Mouse (Mus musculus) hindbrain, embryonic 16.5 days (tissue): ENCODE data around the gene Atf6b. TPM values are rescaled to one million over a fixed set of nuclear protein-coding genes. Genes with fewer than 3 reads are reported as not detected.
A peak's percentile ranks its signal among the peaks of the same experiment; 100 is the strongest.

Source experiments
- ATAC-seq: fragments of 200-750 bp; cut with Nextera tagmentation; 2 replicates; pipeline ENCODE4 v1.8.0; 2017; ENCODE audit warnings: moderate TSS enrichment, moderate library complexity
- H3K27ac ChIP-seq: fragments of 300-500 bp; sonication (generic); 2 replicates; pipeline ENCODE4 v1.5.1; 2014; ENCODE audit warnings: low read depth, mild to moderate bottlenecking, control low read depth, low read length, moderate library complexity
- H3K27me3 ChIP-seq: fragments of 300-500 bp; sonication (generic); replicated peaks from 2 replicates; pipeline ENCODE4 v1.6.1; 2014; ENCODE audit warnings: low read length; ENCODE audit not compliant: control insufficient read depth, insufficient read depth
- H3K36me3 ChIP-seq: fragments of 300-500 bp; sonication (generic); 2 replicates; pipeline ENCODE4 v1.6.1; 2014; ENCODE audit warnings: mild to moderate bottlenecking, low read length, moderate library complexity, mixed read lengths; ENCODE audit not compliant: control insufficient read depth, insufficient read depth
- H3K4me1 ChIP-seq: fragments of 300-500 bp; sonication (generic); 2 replicates; pipeline ENCODE4 v1.6.1; 2014; ENCODE audit warnings: low read depth, low read length; ENCODE audit not compliant: control insufficient read depth, insufficient read depth
- H3K4me2 ChIP-seq: fragments of 300-500 bp; sonication (generic); 2 replicates; pipeline ENCODE4 v1.6.1; 2014; ENCODE audit warnings: mild to moderate bottlenecking, low read length, control low read depth, moderate library complexity
- H3K4me3 ChIP-seq: fragments of 300-500 bp; sonication (generic); 2 replicates; pipeline ENCODE4 v1.5.1; 2014; ENCODE audit warnings: mild to moderate bottlenecking, low read length, control low read depth, moderate library complexity
- H3K9ac ChIP-seq: fragments of 300-500 bp; sonication (generic); 2 replicates; pipeline ENCODE4 v1.6.1; 2014; ENCODE audit warnings: low read depth, mild to moderate bottlenecking, control low read depth, low read length, moderate library complexity
- H3K9me3 ChIP-seq: fragments of 300-500 bp; sonication (generic); 2 replicates; pipeline ENCODE4 v1.6.1; 2014; ENCODE audit warnings: mild to moderate bottlenecking, low read length, moderate library complexity; ENCODE audit not compliant: control insufficient read depth
- WGBS: fragments of 180-500 bp; shearing (Covaris S2); extraction: QIAGEN DNeasy Blood & Tissue Kit; methylation state at CpG from one replicate; pipeline ENCODE4 v1.1.7; 2014; 5-methylcytosine and 5-hydroxymethylcytosine counted together
- polyA plus RNA-seq: library from polyadenylated mRNA; unstranded; fragments of >200 nt; fragmentation: Nextera tagmentation; extraction: Ambion mirVana; gene quantifications from 2 replicates; pipeline ENCODE4 v1.2.1, GENCODE M21; 2015

The Atf6b gene
- polyA plus RNA-seq, 1 experiment from 2014 or later = 110 TPM

- H3K36me3 ChIP-seq = peaks cover 3% of the 10 kb centered on the region; the same call in 1 of the 2 replicates
- H3K9me3 ChIP-seq = no peaks in the 10 kb centered on the region
- H3K27me3 ChIP-seq = peaks cover 10% of the 10 kb centered on the region
- no peak overlapping the region for H3K4me3 ChIP-seq
- ATAC-seq = no peak
- WGBS = 81% methylated on average over 3 of the region's 3 CpGs
- H3K9ac ChIP-seq = no peak overlapping the region
- H3K4me1 ChIP-seq = peaks cover 9% of the 10 kb centered on the region
- no peak overlapping the region for H3K27ac ChIP-seq
- no peak overlapping the region for H3K4me2 ChIP-seq
Measured at GRCm38 (mm10) chr17:34658591-34658990, 11.6 kb downstream of the Atf6b start.

GRCm38 (mm10) chr17:34659181-34659896, 12.4 kb downstream of the Atf6b start:
- H3K27ac ChIP-seq = no peak overlapping the region
- H3K36me3 ChIP-seq = 0 out of 2 replicates have a peak, but pooled peaks cover 3% of the 10 kb centered on the region
- H3K9ac ChIP-seq = no peak overlapping the region
- H3K27me3 ChIP-seq = peaks cover 10% of the 10 kb centered on the region
- ATAC-seq = no peak
- WGBS = 73% methylated on average over 12 of the region's 12 CpGs
- H3K9me3 ChIP-seq = no peaks in the 10 kb centered on the region
- no peak overlapping the region for H3K4me2 ChIP-seq
- H3K4me3 ChIP-seq = no peak overlapping the region
- peaks cover 9% of the 10 kb centered on the region for H3K4me1 ChIP-seq

DNA sequence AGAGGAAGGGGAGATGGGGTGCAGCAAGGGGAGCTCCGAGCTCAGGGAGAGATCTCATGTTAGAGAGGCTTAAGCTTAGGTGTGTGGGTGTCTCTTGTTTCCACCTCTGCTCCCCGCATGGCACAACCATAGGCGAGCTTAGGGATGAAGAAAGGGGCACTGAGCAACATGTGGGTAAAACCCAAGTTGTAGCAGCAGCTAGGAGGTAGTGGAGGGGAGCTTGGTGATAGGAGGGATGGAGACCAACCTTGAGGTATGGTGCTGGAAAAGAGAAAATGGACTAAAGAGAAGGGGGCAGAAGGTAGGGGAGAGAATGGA, 12.9 kb downstream of the Atf6b start:
- H3K27ac ChIP-seq = no peak overlapping the region
- ATAC-seq = no peak
- 61% methylated on average over 3 of the region's 3 CpGs for WGBS
- no peak overlapping the region for H3K4me2 ChIP-seq
- peaks cover 10% of the 10 kb centered on the region for H3K27me3 ChIP-seq
- no peak overlapping the region for H3K9ac ChIP-seq
- 0 out of 2 replicates have a peak, but pooled peaks cover 3% of the 10 kb centered on the region for H3K36me3 ChIP-seq
- H3K9me3 ChIP-seq = no peaks in the 10 kb centered on the region
- peaks cover 9% of the 10 kb centered on the region for H3K4me1 ChIP-seq
- H3K4me3 ChIP-seq = no peak overlapping the region

GRCm38 (mm10) chr17:34660259-34660820, 13.4 kb downstream of the Atf6b start:
- Histone ChIP-seq H3K4me1 (peaks cover 7% of the 10 kb centered on the region; the same call in 1 of the 2 replicates), H3K4me3 (no peak overlapping the region), H3K4me2 (no peak overlapping the region), H3K36me3 (no peaks in the 10 kb centered on the region), H3K27me3 (peaks cover 10% of the 10 kb centered on the region), H3K27ac (no peak overlapping the region), H3K9me3 (no peaks in the 10 kb centered on the region), H3K9ac (no peak overlapping the region)
- WGBS = 47% methylated on average over 10 of the region's 11 CpGs
- ATAC-seq = no peak

DNA sequence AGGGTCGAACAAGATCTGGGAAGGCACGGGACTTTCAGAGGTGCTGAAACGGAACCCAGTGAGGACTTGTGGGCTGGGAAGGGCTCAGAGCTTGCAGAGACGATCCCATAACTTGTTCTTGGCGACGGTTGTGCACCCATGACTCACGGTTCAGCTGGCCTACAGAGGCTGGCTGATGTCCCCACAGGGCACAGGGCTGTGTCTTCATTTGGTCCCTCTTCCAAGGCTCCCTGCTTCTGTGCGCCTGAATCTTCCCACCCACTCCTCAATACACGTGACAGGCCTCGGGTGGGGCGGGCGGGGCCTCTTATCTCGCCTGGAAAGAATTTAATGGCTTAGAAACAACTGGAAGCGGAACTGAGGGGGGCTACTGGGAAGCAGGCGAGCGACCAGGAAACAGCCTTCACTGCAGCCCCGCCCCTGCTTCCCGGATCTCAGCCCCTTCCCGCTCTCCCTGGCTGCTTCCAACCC, 14.2 kb downstream of the Atf6b start:
- H3K4me1 ChIP-seq = peaks cover 4% of the 10 kb centered on the region; the same call in 1 of the 2 replicates
- H3K27me3 ChIP-seq = peaks cover 10% of the 10 kb centered on the region
- peak overlapping the region; percentile 45 for H3K4me2 ChIP-seq
- H3K27ac ChIP-seq = no peak overlapping the region
- 12% methylated on average over 18 of the region's 19 CpGs for WGBS
- no peaks in the 10 kb centered on the region for H3K9me3 ChIP-seq
- H3K9ac ChIP-seq = peak overlapping the region; percentile 31; the same call in 1 of the 2 replicates
- H3K36me3 ChIP-seq = no peaks in the 10 kb centered on the region
- ATAC-seq = no peak
- peak overlapping the region; percentile 14; the same call in 1 of the 2 replicates for H3K4me3 ChIP-seq

DNA sequence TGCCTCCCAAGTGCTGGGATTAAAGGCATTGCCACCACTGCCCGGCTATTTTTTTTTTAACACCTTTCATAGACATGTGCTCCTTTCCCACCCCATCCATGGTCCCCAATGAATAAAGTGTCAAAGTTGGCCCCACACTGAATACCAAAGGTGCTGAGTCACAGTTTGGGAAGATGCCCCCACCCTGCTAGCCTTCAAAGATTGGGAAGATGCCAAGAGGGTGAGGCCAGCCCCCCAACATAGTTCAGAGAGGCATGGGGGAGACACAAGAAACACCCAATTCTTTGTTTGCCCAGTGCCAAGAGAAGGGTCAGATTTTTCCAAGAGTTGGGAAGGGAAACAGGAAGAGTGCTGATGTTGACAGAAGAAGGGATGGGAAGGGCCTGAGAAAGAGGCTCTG, 15.5 kb downstream of the Atf6b start:
- Histone ChIP-seq H3K9me3 (no peaks in the 10 kb centered on the region), H3K27me3 (peaks cover 10% of the 10 kb centered on the region), H3K4me2 (no peak overlapping the region), H3K36me3 (no peaks in the 10 kb centered on the region), H3K27ac (no peak overlapping the region), H3K4me1 (peaks cover 4% of the 10 kb centered on the region; the same call in 1 of the 2 replicates), H3K4me3 (no peak overlapping the region), H3K9ac (no peak overlapping the region)
- ATAC-seq = no peak
- 90% methylated on average over 1 of the region's 1 CpGs for WGBS

DNA sequence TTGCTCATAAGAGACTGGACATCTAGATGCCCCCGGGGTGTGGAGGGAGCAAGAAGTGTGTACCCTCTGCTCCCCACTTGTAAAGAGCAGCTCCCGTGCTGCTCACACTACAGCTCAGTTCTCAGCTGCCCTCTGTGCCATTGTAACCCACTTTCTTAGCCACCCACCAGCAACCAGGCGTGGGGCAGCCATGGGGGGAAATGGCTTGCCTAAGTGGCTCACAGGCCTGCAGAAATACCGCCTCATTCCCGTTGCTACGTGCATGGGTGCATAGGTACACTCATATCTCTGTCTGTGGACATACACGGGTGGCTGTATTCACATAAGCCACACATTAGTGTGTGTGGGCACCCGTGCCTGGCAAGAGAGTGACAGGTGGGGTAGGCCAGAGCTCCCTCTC, 16.0 kb downstream of the Atf6b start:
- Histone ChIP-seq H3K27ac (no peak overlapping the region), H3K27me3 (peaks cover 10% of the 10 kb centered on the region), H3K4me1 (peaks cover 4% of the 10 kb centered on the region; the same call in 1 of the 2 replicates), H3K4me3 (no peak overlapping the region), H3K36me3 (no peaks in the 10 kb centered on the region), H3K9ac (no peak overlapping the region), H3K9me3 (no peaks in the 10 kb centered on the region), H3K4me2 (no peak overlapping the region)
- 85% methylated on average over 8 of the region's 8 CpGs for WGBS
- no peak for ATAC-seq

DNA sequence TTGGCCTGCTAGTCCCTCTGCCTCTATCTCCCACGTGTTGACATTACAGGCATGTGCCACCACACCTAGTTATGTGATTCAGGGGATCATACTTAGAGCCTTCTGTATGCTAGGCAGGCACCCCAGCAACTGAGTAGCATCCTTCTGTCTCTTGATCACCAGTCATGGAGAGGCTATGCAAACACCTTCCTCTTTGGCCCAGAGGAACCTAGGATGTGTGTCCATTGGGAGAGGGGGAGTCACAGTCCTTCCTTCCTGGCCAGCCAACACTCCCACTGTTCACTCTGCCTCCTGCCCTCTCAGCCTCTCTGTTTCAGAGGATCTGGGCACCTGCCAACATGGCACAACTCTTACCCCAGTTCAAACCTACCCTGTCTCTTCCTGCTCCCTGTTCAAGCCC, 16.6 kb downstream of the Atf6b start:
- Histone ChIP-seq H3K4me1 (peaks cover 4% of the 10 kb centered on the region; the same call in 1 of the 2 replicates), H3K27me3 (peaks cover 10% of the 10 kb centered on the region), H3K27ac (no peak overlapping the region), H3K4me3 (no peak overlapping the region), H3K9me3 (no peaks in the 10 kb centered on the region), H3K36me3 (no peaks in the 10 kb centered on the region), H3K4me2 (no peak overlapping the region), H3K9ac (no peak overlapping the region)
- ATAC-seq = no peak
- 44% methylated on average over 1 of the region's 1 CpGs for WGBS

- H3K36me3 ChIP-seq = no peaks in the 10 kb centered on the region
- no peak overlapping the region for H3K4me2 ChIP-seq
- no peak for ATAC-seq
- peaks cover 4% of the 10 kb centered on the region; the same call in 1 of the 2 replicates for H3K4me1 ChIP-seq
- H3K27ac ChIP-seq = no peak overlapping the region
- no peak overlapping the region for H3K4me3 ChIP-seq
- 85% methylated on average over 7 of the region's 7 CpGs for WGBS
- H3K9ac ChIP-seq = no peak overlapping the region
- H3K27me3 ChIP-seq = peaks cover 10% of the 10 kb centered on the region
- H3K9me3 ChIP-seq = no peaks in the 10 kb centered on the region
Measured at GRCm38 (mm10) chr17:34664472-34664871, 17.5 kb downstream of the Atf6b start.
